Mouse (Mus musculus): ENCODE data around the gene Olfr843.

The Olfr843 gene

DNA sequence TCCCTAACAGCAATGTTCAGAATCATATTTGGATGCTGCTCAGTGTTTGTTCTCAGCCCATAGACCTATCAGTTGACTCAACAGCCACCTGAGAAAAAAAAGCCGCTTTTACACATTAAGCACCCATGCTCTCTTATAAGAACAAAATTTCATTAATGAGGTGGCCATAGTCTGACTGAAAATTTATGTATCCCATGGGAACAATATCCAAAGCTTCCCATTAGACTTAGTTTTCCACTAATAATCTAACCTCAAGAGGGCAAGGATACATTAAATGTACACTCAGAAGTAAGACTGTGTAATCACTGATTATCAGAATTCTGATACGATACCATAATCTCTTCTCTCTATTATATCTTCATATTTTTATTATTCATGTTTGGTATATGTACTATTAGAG is at the start of gene Olfr843:
Olfr843 (minus strand) TSS at position 101 of the 400 bp plus-strand sequence.
- DNase-seq (ENCODE audit: low spot score) = no peak
